Mouse (Mus musculus) brain, embryonic 14.5 days (tissue): ENCODE results near the gene Dpf3.

Experiments used
- CTCF ChIP-seq: fragments of 200-500 bp; IDR thresholded peaks from 2 replicates; pipeline ENCODE4 v1.5.1; 2012; ENCODE audit warnings: inconsistent platforms, mild to moderate bottlenecking, moderate library complexity, borderline replicate concordance; ENCODE audit not compliant: insufficient read depth, insufficient read length; ENCODE audit errors: extremely low read depth
- POLR2A ChIP-seq: fragments of 200-500 bp; IDR thresholded peaks from 2 replicates; pipeline ENCODE4 v1.6.1; 2012; ENCODE audit warnings: mild to moderate bottlenecking, inconsistent platforms, borderline replicate concordance; ENCODE audit not compliant: poor library complexity, insufficient read depth, insufficient read length, severe bottlenecking; ENCODE audit errors: extremely low read depth

GRCm38 (mm10) chr12:83165058-83165457, 322.5 kb downstream of the Dpf3 start:
- TF ChIP-seq CTCF: no peak
- TF ChIP-seq POLR2A: no peak
